Mouse (Mus musculus): Measurements from ENCODE around the gene Glrx.

Glrx gene

DNA sequence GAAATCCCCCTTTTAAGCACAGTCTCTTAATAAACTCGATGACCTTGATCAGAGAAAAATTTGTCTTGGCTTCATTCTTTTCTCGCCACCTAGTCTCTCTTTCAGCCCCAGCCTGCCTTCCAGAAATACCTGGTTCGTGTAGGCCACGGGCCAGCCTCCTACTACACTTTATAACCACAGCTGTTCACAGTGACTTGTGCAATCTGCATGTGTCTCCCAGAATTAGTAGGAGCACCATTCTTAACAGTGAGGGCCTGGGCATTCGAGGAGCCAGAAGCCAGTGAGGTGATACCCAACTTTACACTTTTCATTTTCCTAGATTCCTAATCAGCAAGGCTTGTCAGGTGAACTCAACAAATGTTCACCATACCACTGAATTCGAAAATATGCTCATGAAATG, 36.9 kb downstream of the Glrx start:
- in situ Hi-C loops (cut with MboI; ENCODE audit: unreplicated experiment in 2 of 2), result loop anchor here (5.0 to 10.0 kb wide), 6 partner anchors 79 to 1242 kb away; partner anchors contain the start of genes Ell2 (in 1 of the 2) and Erap1 (in 1 of the 2)

DNA sequence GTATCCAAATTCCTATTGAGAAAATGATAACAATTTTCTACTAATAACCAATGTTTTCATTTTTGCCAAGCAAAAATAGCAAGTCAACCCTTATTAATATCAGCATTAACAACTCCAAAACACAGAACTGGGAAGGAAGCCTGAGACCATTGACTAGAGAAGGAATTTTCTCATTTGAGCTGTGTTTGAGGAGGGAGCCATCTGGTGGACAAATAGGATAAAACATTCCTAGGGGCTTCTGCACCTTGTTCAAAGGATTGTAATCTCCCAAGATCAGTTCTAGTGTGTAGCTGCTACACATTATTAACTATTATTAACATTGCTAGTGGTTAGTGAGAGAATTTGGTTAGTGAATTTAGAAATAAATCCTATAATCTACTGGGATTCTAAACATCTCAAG, 38.2 kb downstream of the Glrx start:
- in situ Hi-C loops (cut with MboI; ENCODE audit: unreplicated experiment in 2 of 2), result loop anchor here (5.0 to 10.0 kb wide), 6 partner anchors 81 to 1243 kb away; partner anchors contain the start of genes Ell2 (in 1 of the 2) and Erap1 (in 1 of the 2)

DNA sequence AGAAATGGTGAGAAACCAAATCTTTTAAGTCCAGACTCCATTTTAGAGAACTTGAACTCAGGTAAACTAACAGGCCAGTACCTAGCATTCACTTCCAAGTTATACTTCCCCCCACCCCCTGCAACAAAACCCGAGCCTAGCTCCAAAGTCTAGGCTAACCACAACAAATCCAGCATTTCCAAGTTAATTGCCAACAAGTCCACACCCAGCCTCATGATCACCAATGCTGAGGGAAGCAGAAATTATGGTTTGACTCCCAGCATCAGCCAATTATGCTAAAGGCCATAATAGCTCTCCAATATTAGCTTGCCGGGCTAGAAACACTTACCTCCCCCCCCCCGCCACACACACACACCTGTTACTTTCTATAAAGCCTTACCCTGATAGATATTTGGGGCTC, 40.1 kb downstream of the Glrx start:
- in situ Hi-C loops (cut with MboI; ENCODE audit: unreplicated experiment in 2 of 2), result loop anchor here (5.0 to 10.0 kb wide), 6 partner anchors 82 to 1245 kb away; partner anchors contain the start of genes Ell2 (in 1 of the 2) and Erap1 (in 1 of the 2)

DNA sequence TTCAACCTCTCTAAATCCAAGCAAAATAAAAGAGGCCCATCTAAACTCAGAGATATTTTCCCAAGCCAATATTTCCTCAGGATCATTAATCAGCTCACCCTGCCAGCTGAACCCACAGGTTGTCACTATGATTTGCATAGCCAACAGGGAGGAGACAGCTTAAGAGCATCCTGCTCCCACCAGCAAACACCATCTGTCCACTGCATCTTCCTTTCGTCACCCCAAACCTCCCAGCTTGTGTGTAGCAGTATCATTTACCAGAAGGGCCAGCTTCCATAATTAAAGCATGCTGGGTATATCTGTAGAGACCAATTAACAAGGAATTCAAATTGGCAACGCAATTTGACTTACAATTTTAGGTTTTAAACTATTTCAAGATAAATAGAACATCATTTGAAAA, 40.8 kb downstream of the Glrx start:
- in situ Hi-C loops (cut with MboI; ENCODE audit: unreplicated experiment in 2 of 2), result loop anchor here in 1 of 2 experiments (5.0 kb wide), 1 partner anchor 1018 kb away; no protein-coding TSS in a partner anchor

DNA sequence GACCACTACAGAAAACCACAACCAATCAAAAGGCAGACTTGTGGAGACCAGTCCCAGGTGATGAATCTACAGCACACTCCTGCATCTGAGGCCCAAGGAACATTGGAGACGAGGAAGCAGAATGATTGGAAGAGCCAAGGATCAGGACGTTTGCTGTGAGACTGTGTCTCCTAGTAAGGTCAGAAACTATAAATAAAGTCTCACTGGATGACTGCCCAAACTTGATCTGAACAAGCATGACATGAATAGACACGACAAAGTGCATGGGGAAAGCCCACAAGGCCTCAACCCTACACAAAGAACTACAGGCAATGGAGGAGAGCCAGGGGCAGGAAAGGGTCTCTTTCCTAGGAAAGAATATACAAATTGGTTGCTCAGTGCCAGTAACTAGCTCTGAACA, 44.1 kb downstream of the Glrx start:
- in situ Hi-C loops (cut with MboI; ENCODE audit: unreplicated experiment in 2 of 2), result loop anchor here in 1 of 2 experiments (5.0 kb wide), 1 partner anchor 1021 kb away; no protein-coding TSS in a partner anchor

DNA sequence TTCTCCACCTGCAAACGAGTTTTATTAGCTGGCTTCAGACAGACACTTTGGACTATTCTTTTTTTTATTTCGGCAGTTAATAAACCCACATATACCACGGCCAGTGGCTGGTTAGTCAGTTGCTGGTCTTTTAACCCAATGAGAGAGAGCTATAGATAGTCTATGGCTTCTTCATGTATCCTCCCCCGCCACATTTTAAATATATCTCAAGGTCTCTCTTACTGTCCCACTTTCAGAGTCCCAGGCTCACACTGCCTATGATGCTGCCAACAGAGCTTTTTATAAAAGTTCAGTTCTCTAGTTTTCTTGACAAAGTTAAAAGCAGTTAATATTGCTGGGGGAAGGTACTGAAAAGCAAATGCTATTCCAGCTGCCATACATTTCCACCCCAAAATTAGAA, 52.2 kb downstream of the Glrx start:
- in situ Hi-C loops (cut with MboI; ENCODE audit: unreplicated experiment in 2 of 2), result no loop called here

DNA sequence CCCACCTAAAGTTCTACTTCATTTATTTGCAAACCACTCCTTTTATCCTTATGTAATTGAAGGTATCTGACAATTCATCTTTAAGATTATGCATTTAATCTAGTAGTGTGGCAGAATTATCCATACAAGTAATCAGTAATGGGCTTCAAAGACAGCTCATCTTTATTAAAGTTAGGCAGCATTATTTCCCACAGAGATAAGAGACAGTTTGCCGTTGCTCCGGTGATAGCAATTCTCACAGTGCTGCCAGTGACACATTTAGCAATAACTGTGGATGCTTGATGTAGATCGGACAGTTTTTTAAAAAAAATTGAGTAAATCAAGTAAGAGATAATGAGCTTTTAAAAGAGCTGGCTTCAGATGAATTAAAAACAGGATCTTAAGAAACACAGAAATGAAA, 52.6 kb downstream of the Glrx start:
- in situ Hi-C loops (cut with MboI; ENCODE audit: unreplicated experiment in 2 of 2), result no loop called here

DNA sequence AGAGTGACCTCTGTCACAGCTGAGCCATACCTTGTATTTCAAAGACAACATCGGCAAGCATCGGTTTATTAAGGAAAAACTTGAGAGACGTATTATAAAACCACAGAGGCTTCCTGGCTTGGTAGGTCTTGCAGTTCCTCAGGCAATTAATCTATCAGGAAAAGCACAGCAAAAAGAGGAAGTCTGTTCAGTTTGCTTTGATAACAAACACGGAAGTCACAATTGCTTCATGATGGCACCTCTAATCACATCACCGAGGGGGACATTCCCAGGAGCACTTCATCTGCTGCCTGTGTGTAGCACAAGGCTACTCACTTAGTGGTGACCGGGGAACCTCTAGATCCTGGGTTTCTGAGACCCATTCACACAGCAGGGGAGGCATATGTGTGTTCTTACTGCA, 53.2 kb downstream of the Glrx start:
- in situ Hi-C loops (cut with MboI; ENCODE audit: unreplicated experiment in 2 of 2), result no loop called here
